Mouse (Mus musculus) embryonic facial prominence, embryonic 11.5 days (tissue): ENCODE measurements around the gene Gm21170. TPM values are rescaled to one million over a fixed set of nuclear protein-coding genes. Genes with fewer than 3 reads are reported as not detected.
"Not testable (repeated sequence)": the region's sequence is repeated elsewhere in the genome, so short reads cannot be mapped to it uniquely, and the experiment has no call there.

Source experiments
- ATAC-seq: fragments of 200-750 bp; cut with Nextera tagmentation; replicated peaks from 2 replicates; pipeline ENCODE4 v1.8.0; 2017; ENCODE audit warnings: low read depth; ENCODE audit not compliant: insufficient number of reproducible peaks, low FRiP score, low TSS enrichment
- DNase-seq: peaks from one replicate; pipeline ENCODE4 v3.0.0-alpha.2; 2015; ENCODE audit warnings: low spot score
- H3K27ac ChIP-seq: fragments of 300-500 bp; sonication (generic); replicated peaks from 2 replicates; pipeline ENCODE4 v1.5.1; 2014; ENCODE audit warnings: mild to moderate bottlenecking, low read depth, low read length, control low read depth
- H3K27me3 ChIP-seq: fragments of 300-500 bp; sonication (generic); 2 replicates; pipeline ENCODE4 v1.6.1; 2014; ENCODE audit warnings: mild to moderate bottlenecking, low read length, moderate library complexity, mixed read lengths; ENCODE audit not compliant: control insufficient read depth, insufficient read depth
- H3K36me3 ChIP-seq: fragments of 300-500 bp; sonication (generic); replicated peaks from 2 replicates; pipeline ENCODE4 v1.6.1; 2014; ENCODE audit warnings: low read depth, mild to moderate bottlenecking, low read length, moderate library complexity, mixed read lengths; ENCODE audit not compliant: control insufficient read depth, insufficient read depth
- H3K4me1 ChIP-seq: fragments of 300-500 bp; sonication (generic); 2 replicates; pipeline ENCODE4 v1.6.1; 2014; ENCODE audit warnings: low read length, mixed read lengths; ENCODE audit not compliant: control insufficient read depth, insufficient read depth
- H3K4me2 ChIP-seq: fragments of 300-500 bp; sonication (generic); 2 replicates; pipeline ENCODE4 v1.6.1; 2014; ENCODE audit warnings: low read depth, mild to moderate bottlenecking, control low read depth, low read length, moderate library complexity
- H3K4me3 ChIP-seq: fragments of 300-500 bp; sonication (generic); 2 replicates; pipeline ENCODE4 v1.5.1; 2014; ENCODE audit warnings: low read depth, low read length, control low read depth
- H3K9ac ChIP-seq: fragments of 300-500 bp; sonication (generic); replicated peaks from 2 replicates; pipeline ENCODE4 v1.6.1; 2014; ENCODE audit warnings: mild to moderate bottlenecking, control low read depth, low read length
- H3K9me3 ChIP-seq: fragments of 300-500 bp; sonication (generic); replicated peaks from 2 replicates; pipeline ENCODE4 v1.6.1; 2016; ENCODE audit warnings: mild to moderate bottlenecking, low read length, inconsistent platforms, mixed read lengths; ENCODE audit not compliant: control insufficient read depth
- WGBS: fragments of 180-500 bp; shearing (Covaris S2); extraction: QIAGEN DNeasy Blood & Tissue Kit; methylation state at CpG from one replicate; pipeline ENCODE4 v1.1.7; 2014; 5-methylcytosine and 5-hydroxymethylcytosine counted together
- polyA plus RNA-seq: library from polyadenylated mRNA; unstranded; fragments of >200 nt; fragmentation: Nextera tagmentation; extraction: Ambion mirVana; gene quantifications from 2 replicates; pipeline ENCODE4 v1.2.1, GENCODE M21; 2014

The Gm21170 gene
- not detected in 2 replicates for polyA plus RNA-seq

DNA sequence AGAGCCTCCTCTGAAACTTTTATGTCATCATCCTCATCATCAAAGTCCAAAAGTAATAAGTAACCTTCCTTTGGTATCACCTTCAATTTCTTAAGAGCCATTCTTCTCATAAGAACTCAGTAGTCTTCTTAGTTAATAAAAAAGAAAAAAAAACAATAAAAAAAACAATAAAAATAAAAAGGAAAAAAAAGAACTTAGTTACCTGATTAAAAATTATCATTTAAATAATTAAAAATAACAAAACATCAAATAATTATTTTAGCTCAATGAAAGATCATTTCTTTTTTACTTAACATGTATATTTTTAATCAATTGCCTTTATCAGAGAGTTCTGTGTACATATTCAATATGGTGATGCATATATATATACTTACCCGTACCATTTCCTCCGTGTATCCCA lies at the start of gene Gm21170:
TSS of gene Gm21170 (minus strand) at position 101 of the 400 bp plus-strand sequence.
- not testable (repeated sequence) for H3K36me3 ChIP-seq, H3K4me1 ChIP-seq, DNase-seq, H3K27me3 ChIP-seq, H3K27ac ChIP-seq, H3K4me2 ChIP-seq, H3K9me3 ChIP-seq, H3K4me3 ChIP-seq, H3K9ac ChIP-seq, ATAC-seq
- no CpG with 5 or more reads among the region's 2 CpGs for WGBS

Other genes starting within 250 kb of the Gm21170 start
- not detected in 2 replicates for gene Gm21256, start 240.1 kb downstream of the Gm21170 start, polyA plus RNA-seq